Mouse (Mus musculus): ENCODE measurements around the gene Ccdc185. TPM values are rescaled to one million over a fixed set of nuclear protein-coding genes. Genes with fewer than 3 reads are reported as not detected.

The Ccdc185 gene
- polyA plus RNA-seq, 1 experiment from 2014 or later = not detected

DNA sequence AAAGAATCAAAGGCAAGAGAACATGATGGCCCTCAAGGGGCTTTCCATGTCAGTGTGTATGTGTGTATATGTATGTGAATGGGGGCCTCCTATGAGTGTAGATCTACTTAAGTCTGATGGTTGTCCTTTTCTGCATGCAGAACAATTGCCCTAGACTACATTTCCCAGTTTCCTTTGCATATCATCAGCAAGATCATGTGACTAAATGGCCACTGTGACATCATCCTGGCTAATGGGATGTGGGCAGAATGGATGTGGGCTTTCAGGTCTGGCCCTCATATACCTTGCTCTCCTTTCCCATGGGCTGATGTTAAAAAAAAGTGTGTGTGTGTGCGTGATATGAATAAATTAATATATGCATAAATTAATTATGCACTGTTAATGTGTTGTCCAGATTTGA, 9.8 kb upstream of the Ccdc185 start:
- H3K4me2 ChIP-seq (ENCODE audit: low read length) = no peak overlapping the region
- peak; percentile 30 for DNase-seq

DNA sequence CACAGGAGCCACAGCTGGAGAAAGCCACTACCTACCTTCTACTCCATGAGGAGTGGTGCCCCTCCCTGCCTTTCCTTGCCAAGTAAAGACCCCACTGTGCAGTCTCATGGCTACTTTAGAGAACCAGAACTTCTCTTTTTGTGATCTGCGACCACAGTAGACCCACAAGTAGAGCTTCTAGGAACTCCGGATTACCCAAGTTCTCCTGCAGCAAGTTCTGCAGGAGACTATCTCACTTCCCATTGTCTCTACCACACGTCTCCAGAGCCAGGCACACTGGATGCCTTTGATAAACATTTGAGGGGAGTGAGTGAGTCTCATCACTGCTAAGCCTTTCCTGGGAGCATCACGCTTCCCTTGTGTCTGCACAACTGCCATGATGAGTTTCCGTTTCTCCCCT, 5.9 kb upstream of the Ccdc185 start:
- Histone ChIP-seq H3K27me3 (ENCODE audit: control insufficient read depth, insufficient read depth, low read length) (no peaks in the 10 kb centered on the region), H3K36me3 (ENCODE audit: control insufficient read depth, insufficient read depth, low read length) (no peaks in the 10 kb centered on the region), H3K9ac (replicated peaks; ENCODE audit: low read length) (no peak overlapping the region), H3K4me3 (replicated peaks; ENCODE audit: low read depth, low read length) (no peak overlapping the region), H3K4me2 (ENCODE audit: low read length) (no peak overlapping the region), H3K4me1 (ENCODE audit: control insufficient read depth, insufficient read depth, low read length) (no peaks in the 10 kb centered on the region), H3K9me3 (ENCODE audit: control insufficient read depth, low read length) (no peaks in the 10 kb centered on the region), H3K27ac (replicated peaks; ENCODE audit: low read depth, low read length) (no peak overlapping the region)
- WGBS = 89% methylated on average over 5 of the region's 5 CpGs
- ATAC-seq (ENCODE audit: low FRiP score, low TSS enrichment) (no peak), DNase-seq (no peak)

More for the DNA sequence above, 9.8 kb upstream of the Ccdc185 start:
- H3K4me1 ChIP-seq (ENCODE audit: control insufficient read depth, insufficient read depth, low read length) = 0 out of 2 replicates have a peak, but pooled peaks cover 6% of the 10 kb centered on the region
- no peak for ATAC-seq (ENCODE audit: low FRiP score, low TSS enrichment)
- H3K4me3 ChIP-seq (replicated peaks; ENCODE audit: low read depth, low read length) = no peak overlapping the region
- no peaks in the 10 kb centered on the region for H3K27me3 ChIP-seq (ENCODE audit: control insufficient read depth, insufficient read depth, low read length)
- H3K9ac ChIP-seq (replicated peaks; ENCODE audit: low read length) = no peak overlapping the region
- H3K36me3 ChIP-seq (ENCODE audit: control insufficient read depth, insufficient read depth, low read length) = no peaks in the 10 kb centered on the region
- no peaks in the 10 kb centered on the region for H3K9me3 ChIP-seq (ENCODE audit: control insufficient read depth, low read length)
- WGBS = 91% methylated on average over 1 of the region's 1 CpGs
- no peak overlapping the region for H3K27ac ChIP-seq (replicated peaks; ENCODE audit: low read depth, low read length)

DNA sequence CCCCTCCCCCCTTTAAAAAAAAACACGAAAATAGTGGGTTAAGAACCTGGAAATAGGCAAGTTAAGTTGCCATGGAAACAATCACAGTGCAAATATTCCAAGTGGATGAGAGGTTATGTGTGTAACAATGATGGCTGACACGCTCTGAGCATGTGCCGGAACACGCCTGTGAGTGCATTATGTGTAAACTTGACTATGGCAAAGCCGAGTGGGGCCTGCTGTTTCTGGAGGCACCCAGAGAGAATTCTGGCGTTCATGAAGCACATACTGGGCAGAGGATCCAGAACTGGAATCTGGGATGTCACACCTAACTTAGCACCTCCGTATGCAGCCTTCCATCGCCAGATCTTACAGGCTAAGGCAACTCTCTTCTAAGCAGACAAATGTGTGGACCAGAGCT, 4.7 kb upstream of the Ccdc185 start:
- H3K27me3 ChIP-seq (ENCODE audit: control insufficient read depth, insufficient read depth, low read length) = no peaks in the 10 kb centered on the region
- H3K9me3 ChIP-seq (ENCODE audit: control insufficient read depth, low read length) = no peaks in the 10 kb centered on the region
- no peak overlapping the region for H3K4me3 ChIP-seq (replicated peaks; ENCODE audit: low read depth, low read length)
- 83% methylated on average over 8 of the region's 8 CpGs for WGBS
- H3K27ac ChIP-seq (replicated peaks; ENCODE audit: low read depth, low read length) = no peak overlapping the region
- H3K36me3 ChIP-seq (ENCODE audit: control insufficient read depth, insufficient read depth, low read length) = no peaks in the 10 kb centered on the region
- DNase-seq = peak; percentile 37
- H3K4me2 ChIP-seq (ENCODE audit: low read length) = no peak overlapping the region
- H3K4me1 ChIP-seq (ENCODE audit: control insufficient read depth, insufficient read depth, low read length) = no peaks in the 10 kb centered on the region
- ATAC-seq (ENCODE audit: low FRiP score, low TSS enrichment) = no peak
- no peak overlapping the region for H3K9ac ChIP-seq (replicated peaks; ENCODE audit: low read length)

DNA sequence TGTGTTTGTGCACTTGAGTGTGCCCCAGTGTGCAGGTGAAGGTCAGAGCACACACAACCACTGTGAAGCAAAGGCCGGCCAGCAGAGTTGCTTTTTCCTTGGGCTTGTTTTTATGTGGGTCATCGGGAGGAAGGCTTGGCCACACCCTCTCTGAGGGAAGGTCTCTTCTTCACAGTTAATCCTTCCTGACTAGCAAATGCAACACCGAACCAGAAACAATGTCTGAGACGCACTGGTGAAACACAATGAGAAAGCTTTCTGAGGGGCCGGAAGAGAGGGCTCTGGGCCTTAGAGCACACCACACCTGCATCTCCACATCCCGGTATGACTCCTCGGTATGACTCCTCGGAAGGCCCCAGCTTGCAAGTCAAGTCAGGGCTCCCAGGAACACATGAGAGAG, 2.3 kb upstream of the Ccdc185 start:
- Histone ChIP-seq H3K4me1 (ENCODE audit: control insufficient read depth, insufficient read depth, low read length) (no peaks in the 10 kb centered on the region), H3K4me3 (replicated peaks; ENCODE audit: low read depth, low read length) (no peak overlapping the region), H3K27ac (replicated peaks; ENCODE audit: low read depth, low read length) (no peak overlapping the region), H3K4me2 (ENCODE audit: low read length) (no peak overlapping the region), H3K27me3 (ENCODE audit: control insufficient read depth, insufficient read depth, low read length) (no peaks in the 10 kb centered on the region), H3K36me3 (ENCODE audit: control insufficient read depth, insufficient read depth, low read length) (no peaks in the 10 kb centered on the region), H3K9ac (replicated peaks; ENCODE audit: low read length) (no peak overlapping the region), H3K9me3 (ENCODE audit: control insufficient read depth, low read length) (no peaks in the 10 kb centered on the region)
- DNase-seq (no peak), ATAC-seq (ENCODE audit: low FRiP score, low TSS enrichment) (no peak)
- 62% methylated on average over 8 of the region's 8 CpGs for WGBS

DNA sequence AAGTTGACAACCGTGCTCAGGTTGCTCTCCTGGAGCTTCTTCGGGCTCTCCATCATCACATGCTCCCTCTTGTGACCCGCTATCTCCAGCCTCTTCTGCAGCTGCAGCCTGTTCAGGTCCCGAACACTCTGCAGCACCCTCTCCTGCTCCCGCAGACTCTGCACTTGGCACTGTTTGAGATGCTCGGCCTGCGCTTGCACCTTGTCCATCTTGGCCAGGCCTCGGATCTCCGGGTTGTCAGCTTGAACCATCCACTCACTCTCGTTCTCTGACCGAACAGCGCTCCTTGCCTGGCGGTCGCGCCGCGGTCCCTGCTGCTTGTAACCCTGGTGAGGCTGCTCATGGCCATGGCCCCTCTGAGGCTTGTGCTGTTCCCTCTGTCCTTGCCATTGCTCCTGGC, 1.1 kb downstream of the Ccdc185 start:
- 0 out of 2 replicates have a peak, but pooled peaks cover 3% of the 10 kb centered on the region for H3K9me3 ChIP-seq (ENCODE audit: control insufficient read depth, low read length)
- ATAC-seq (ENCODE audit: low FRiP score, low TSS enrichment) (no peak), DNase-seq (no peak)
- H3K4me3 ChIP-seq (replicated peaks; ENCODE audit: low read depth, low read length) = no peak overlapping the region
- 89% methylated on average over 17 of the region's 17 CpGs for WGBS
- H3K27me3 ChIP-seq (ENCODE audit: control insufficient read depth, insufficient read depth, low read length) = no peaks in the 10 kb centered on the region
- no peaks in the 10 kb centered on the region for H3K36me3 ChIP-seq (ENCODE audit: control insufficient read depth, insufficient read depth, low read length)
- H3K4me1 ChIP-seq (ENCODE audit: control insufficient read depth, insufficient read depth, low read length) = no peaks in the 10 kb centered on the region
- H3K9ac ChIP-seq (replicated peaks; ENCODE audit: low read length) = no peak overlapping the region
- no peak overlapping the region for H3K4me2 ChIP-seq (ENCODE audit: low read length)
- H3K27ac ChIP-seq (replicated peaks; ENCODE audit: low read depth, low read length) = no peak overlapping the region

DNA sequence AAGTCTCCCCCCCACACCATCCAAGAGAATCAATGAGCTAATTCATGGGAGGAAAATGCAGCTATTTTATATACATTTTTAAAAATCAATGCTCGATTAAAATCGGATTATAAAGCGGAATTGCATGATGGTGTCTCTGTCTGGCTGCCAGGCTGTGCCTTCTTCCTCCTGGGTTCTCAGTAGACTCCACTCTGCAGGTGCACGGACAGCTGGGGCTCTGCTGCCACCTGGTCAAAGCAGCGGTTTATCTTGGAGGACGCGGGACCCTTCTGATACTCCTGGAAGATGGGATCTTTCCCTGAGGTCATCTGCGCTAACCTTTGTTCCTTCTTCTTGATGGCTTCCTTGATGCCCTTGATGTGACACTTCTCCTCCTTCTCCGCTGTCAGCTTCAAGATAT, 1.9 kb downstream of the Ccdc185 start:
- Histone ChIP-seq H3K4me1 (ENCODE audit: control insufficient read depth, insufficient read depth, low read length) (no peaks in the 10 kb centered on the region), H3K4me2 (ENCODE audit: low read length) (no peak overlapping the region), H3K27me3 (ENCODE audit: control insufficient read depth, insufficient read depth, low read length) (no peaks in the 10 kb centered on the region), H3K4me3 (replicated peaks; ENCODE audit: low read depth, low read length) (no peak overlapping the region), H3K36me3 (ENCODE audit: control insufficient read depth, insufficient read depth, low read length) (no peaks in the 10 kb centered on the region), H3K9me3 (ENCODE audit: control insufficient read depth, low read length) (0 out of 2 replicates have a peak, but pooled peaks cover 3% of the 10 kb centered on the region), H3K9ac (replicated peaks; ENCODE audit: low read length) (no peak overlapping the region), H3K27ac (replicated peaks; ENCODE audit: low read depth, low read length) (no peak overlapping the region)
- DNase-seq (no peak), ATAC-seq (ENCODE audit: low FRiP score, low TSS enrichment) (no peak)
- WGBS = 93% methylated on average over 9 of the region's 9 CpGs

DNA sequence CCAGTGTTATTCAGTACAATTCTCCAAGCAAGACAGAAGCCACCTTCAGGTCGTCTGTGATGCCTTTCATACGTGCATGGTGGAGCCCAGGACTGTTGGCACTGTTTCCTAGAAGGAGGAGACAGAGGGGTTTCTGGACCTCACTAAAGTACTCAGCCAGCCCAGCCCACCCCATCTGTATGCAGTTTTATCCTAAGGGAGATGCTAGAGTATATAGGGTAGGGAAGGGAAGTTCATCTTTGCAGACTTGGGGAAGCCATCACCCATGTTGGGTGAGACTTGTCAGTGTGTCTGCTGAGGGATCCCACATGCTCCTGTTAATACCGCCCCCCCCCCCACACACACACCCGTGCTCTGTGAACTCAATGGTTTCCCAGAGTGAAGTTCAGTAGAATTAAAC, 13.1 kb downstream of the Ccdc185 start:
- no peaks in the 10 kb centered on the region for H3K27me3 ChIP-seq (ENCODE audit: control insufficient read depth, insufficient read depth, low read length)
- no peaks in the 10 kb centered on the region for H3K4me1 ChIP-seq (ENCODE audit: control insufficient read depth, insufficient read depth, low read length)
- no peaks in the 10 kb centered on the region for H3K9me3 ChIP-seq (ENCODE audit: control insufficient read depth, low read length)
- H3K36me3 ChIP-seq (ENCODE audit: control insufficient read depth, insufficient read depth, low read length) = no peaks in the 10 kb centered on the region
- H3K27ac ChIP-seq (replicated peaks; ENCODE audit: low read depth, low read length) = no peak overlapping the region
- DNase-seq (no peak), ATAC-seq (ENCODE audit: low FRiP score, low TSS enrichment) (no peak)
- 60% methylated on average over 4 of the region's 4 CpGs for WGBS
- H3K9ac ChIP-seq (replicated peaks; ENCODE audit: low read length) = no peak overlapping the region
- no peak overlapping the region for H3K4me2 ChIP-seq (ENCODE audit: low read length)
- H3K4me3 ChIP-seq (replicated peaks; ENCODE audit: low read depth, low read length) = no peak overlapping the region

GRCm38 (mm10) chr1:182732695-182733094, 16.3 kb downstream of the Ccdc185 start:
- ATAC-seq (ENCODE audit: low FRiP score, low TSS enrichment) (no peak), DNase-seq (no peak)
- H3K4me1 ChIP-seq (ENCODE audit: control insufficient read depth, insufficient read depth, low read length) = no peaks in the 10 kb centered on the region; the same call in 1 of the 2 replicates
- WGBS = 67% methylated on average over 7 of the region's 7 CpGs
- no peaks in the 10 kb centered on the region for H3K9me3 ChIP-seq (ENCODE audit: control insufficient read depth, low read length)
- no peak overlapping the region for H3K27ac ChIP-seq (replicated peaks; ENCODE audit: low read depth, low read length)
- H3K27me3 ChIP-seq (ENCODE audit: control insufficient read depth, insufficient read depth, low read length) = no peaks in the 10 kb centered on the region
- no peak overlapping the region for H3K9ac ChIP-seq (replicated peaks; ENCODE audit: low read length)
- no peaks in the 10 kb centered on the region for H3K36me3 ChIP-seq (ENCODE audit: control insufficient read depth, insufficient read depth, low read length)
- no peak overlapping the region for H3K4me2 ChIP-seq (ENCODE audit: low read length)
- H3K4me3 ChIP-seq (replicated peaks; ENCODE audit: low read depth, low read length) = no peak overlapping the region

DNA sequence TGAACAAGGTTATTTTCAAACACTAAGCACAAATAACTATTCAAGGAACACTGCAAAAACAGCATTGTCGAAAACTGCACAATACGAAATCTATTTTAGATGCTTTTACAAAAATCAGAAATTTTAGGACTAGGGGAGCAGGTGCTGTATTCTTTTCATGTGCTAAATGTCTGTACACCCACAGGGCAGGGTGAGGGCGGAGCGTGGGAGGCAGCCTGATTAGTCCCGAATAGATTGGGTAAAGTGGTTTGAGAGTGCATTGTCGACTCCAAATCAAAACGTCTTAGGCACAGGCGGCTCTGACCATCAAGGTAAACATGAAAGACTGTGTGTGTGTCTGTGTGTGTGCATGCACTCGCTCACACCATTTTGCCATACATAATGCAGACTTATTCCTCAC, 20.0 kb downstream of the Ccdc185 start:
- no peaks in the 10 kb centered on the region for H3K36me3 ChIP-seq (ENCODE audit: control insufficient read depth, insufficient read depth, low read length)
- WGBS = 70% methylated on average over 9 of the region's 9 CpGs
- H3K9me3 ChIP-seq (ENCODE audit: control insufficient read depth, low read length) = no peaks in the 10 kb centered on the region
- DNase-seq (no peak), ATAC-seq (ENCODE audit: low FRiP score, low TSS enrichment) (no peak)
- no peak overlapping the region for H3K4me2 ChIP-seq (ENCODE audit: low read length)
- H3K27ac ChIP-seq (replicated peaks; ENCODE audit: low read depth, low read length) = no peak overlapping the region
- no peak overlapping the region for H3K4me3 ChIP-seq (replicated peaks; ENCODE audit: low read depth, low read length)
- H3K9ac ChIP-seq (replicated peaks; ENCODE audit: low read length) = no peak overlapping the region
- no peaks in the 10 kb centered on the region for H3K27me3 ChIP-seq (ENCODE audit: control insufficient read depth, insufficient read depth, low read length)
- no peaks in the 10 kb centered on the region; the same call in 1 of the 2 replicates for H3K4me1 ChIP-seq (ENCODE audit: control insufficient read depth, insufficient read depth, low read length)
